Mouse (Mus musculus): ENCODE measurements around the gene Faim2. TPM values are rescaled to one million over a fixed set of nuclear protein-coding genes. Genes with fewer than 3 reads are reported as not detected.

The Faim2 gene
- polyA plus RNA-seq, 1 experiment: 0.81 TPM

- no peak overlapping the region for H3K4me3 ChIP-seq (ENCODE audit: control insufficient read depth, insufficient read depth, low read length)
- TF ChIP-seq POLR2A (IDR thresholded peaks at IDR 0.05; ENCODE audit: control insufficient read depth, extremely low read depth, insufficient read depth, low read length, poor library complexity) (no peak), CTCF (IDR thresholded peaks at IDR 0.05; ENCODE audit: borderline replicate concordance, control insufficient read depth, extremely low read depth, insufficient read depth, low read length, poor library complexity) (no peak)
- H3K36me3 ChIP-seq (ENCODE audit: control insufficient read depth, insufficient read depth, low read length): no peaks in the 10 kb centered on the region
These were observed 25.8 kb upstream of the Faim2 start for GRCm38 (mm10) chr15:99553767-99554166.

DNA sequence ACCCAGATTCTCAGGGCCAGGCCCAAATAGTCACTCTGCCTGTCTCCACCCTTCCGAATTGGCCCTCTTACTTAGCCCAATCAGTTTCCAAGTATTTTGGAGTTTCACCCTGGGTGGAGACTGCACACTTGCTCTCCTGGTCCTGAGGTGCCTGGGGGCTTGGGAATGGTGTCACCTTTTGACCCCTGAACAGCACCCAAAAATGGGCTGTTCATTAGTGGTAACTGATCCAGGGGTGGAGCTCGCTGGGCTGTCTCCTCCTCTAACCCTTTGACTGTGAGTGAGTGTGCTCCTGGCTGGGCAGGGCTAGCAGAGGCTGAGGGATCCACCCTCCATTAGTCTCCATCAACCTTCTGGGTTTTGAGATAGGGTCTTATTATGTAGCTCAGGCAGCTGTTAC, 21.9 kb upstream of the Faim2 start:
- H3K27ac ChIP-seq (ENCODE audit: control insufficient read depth, insufficient read depth, low read length): no peak overlapping the region
- no peaks in the 10 kb centered on the region for H3K4me1 ChIP-seq (replicated peaks; ENCODE audit: control insufficient read depth, insufficient read depth, low read length)
- no peaks in the 10 kb centered on the region for H3K27me3 ChIP-seq (ENCODE audit: control insufficient read depth, insufficient read depth, low read length)
- TF ChIP-seq POLR2A (IDR thresholded peaks at IDR 0.05; ENCODE audit: control insufficient read depth, extremely low read depth, insufficient read depth, low read length, poor library complexity): no peak
- 60% methylated on average over 2 of the region's 2 CpGs for WGBS
- no peak overlapping the region for H3K4me3 ChIP-seq (ENCODE audit: control insufficient read depth, insufficient read depth, low read length)
- H3K36me3 ChIP-seq (ENCODE audit: control insufficient read depth, insufficient read depth, low read length): no peaks in the 10 kb centered on the region
- no peak for DNase-seq

More at GRCm38 (mm10) chr15:99553767-99554166, 25.8 kb upstream of the Faim2 start:
- no peak for DNase-seq
- Histone ChIP-seq H3K27ac (ENCODE audit: control insufficient read depth, insufficient read depth, low read length) (no peak overlapping the region), H3K4me1 (replicated peaks; ENCODE audit: control insufficient read depth, insufficient read depth, low read length) (no peaks in the 10 kb centered on the region), H3K27me3 (ENCODE audit: control insufficient read depth, insufficient read depth, low read length) (no peaks in the 10 kb centered on the region)
- WGBS: 84% methylated on average over 6 of the region's 6 CpGs

DNA sequence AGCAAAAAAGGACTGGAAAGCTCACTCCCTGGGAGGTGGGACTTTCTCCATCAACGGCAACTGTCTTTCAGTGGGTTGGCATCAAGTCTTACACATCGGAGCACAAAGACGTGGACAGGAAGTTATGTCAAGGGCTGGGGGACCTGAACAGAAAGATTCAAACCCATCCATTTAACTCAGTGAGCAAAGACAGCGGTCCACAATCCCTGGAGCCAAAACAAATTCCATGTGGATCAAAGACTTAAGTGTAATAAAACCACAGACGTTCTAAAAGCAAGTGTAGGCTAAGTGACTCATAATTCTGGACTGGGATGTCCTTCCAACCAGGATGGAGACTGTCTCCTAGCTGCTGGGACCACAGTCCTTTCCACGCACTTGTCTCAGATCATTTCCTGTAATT, 19.8 kb upstream of the Faim2 start:
- H3K36me3 ChIP-seq (ENCODE audit: control insufficient read depth, insufficient read depth, low read length): no peaks in the 10 kb centered on the region
- H3K27ac ChIP-seq (ENCODE audit: control insufficient read depth, insufficient read depth, low read length): no peak overlapping the region
- no peaks in the 10 kb centered on the region for H3K27me3 ChIP-seq (ENCODE audit: control insufficient read depth, insufficient read depth, low read length)
- 70% methylated on average over 6 of the region's 6 CpGs for whole genome bisulfite sequencing
- TF ChIP-seq POLR2A (IDR thresholded peaks at IDR 0.05; ENCODE audit: control insufficient read depth, extremely low read depth, insufficient read depth, low read length, poor library complexity) (no peak), CTCF (IDR thresholded peaks at IDR 0.05; ENCODE audit: borderline replicate concordance, control insufficient read depth, extremely low read depth, insufficient read depth, low read length, poor library complexity) (no peak)
- no peak overlapping the region for H3K4me3 ChIP-seq (ENCODE audit: control insufficient read depth, insufficient read depth, low read length)
- no peaks in the 10 kb centered on the region for H3K4me1 ChIP-seq (replicated peaks; ENCODE audit: control insufficient read depth, insufficient read depth, low read length)
- no peak for DNase-seq

DNA sequence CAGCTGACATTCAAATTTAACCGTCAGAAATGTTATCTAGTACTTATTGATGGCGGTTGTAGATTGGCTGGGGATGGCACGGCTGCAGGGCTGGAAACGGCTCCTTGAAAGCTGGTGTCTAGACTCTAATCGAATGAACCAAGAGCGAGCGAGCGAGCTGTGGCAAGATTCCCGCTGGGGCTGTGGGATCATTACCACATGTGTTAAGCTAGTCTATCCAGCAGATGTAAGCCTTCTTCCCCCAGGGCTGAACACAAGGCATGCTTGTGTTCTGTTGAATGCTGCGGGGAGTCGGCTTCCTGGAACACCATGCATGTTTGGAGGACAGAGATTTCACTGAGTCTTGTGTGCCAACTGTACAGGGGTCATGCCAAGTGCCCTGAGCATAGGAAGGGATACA, 18.6 kb upstream of the Faim2 start:
- TF ChIP-seq POLR2A (IDR thresholded peaks at IDR 0.05; ENCODE audit: control insufficient read depth, extremely low read depth, insufficient read depth, low read length, poor library complexity) (no peak), CTCF (IDR thresholded peaks at IDR 0.05; ENCODE audit: borderline replicate concordance, control insufficient read depth, extremely low read depth, insufficient read depth, low read length, poor library complexity) (no peak)
- WGBS: 90% methylated on average over 11 of the region's 11 CpGs
- DNase-seq: no peak
- no peaks in the 10 kb centered on the region for H3K4me1 ChIP-seq (replicated peaks; ENCODE audit: control insufficient read depth, insufficient read depth, low read length)
- H3K27ac ChIP-seq (ENCODE audit: control insufficient read depth, insufficient read depth, low read length): no peak overlapping the region
- H3K36me3 ChIP-seq (ENCODE audit: control insufficient read depth, insufficient read depth, low read length): no peaks in the 10 kb centered on the region
- no peaks in the 10 kb centered on the region for H3K27me3 ChIP-seq (ENCODE audit: control insufficient read depth, insufficient read depth, low read length)
- no peak overlapping the region for H3K4me3 ChIP-seq (ENCODE audit: control insufficient read depth, insufficient read depth, low read length)

DNA sequence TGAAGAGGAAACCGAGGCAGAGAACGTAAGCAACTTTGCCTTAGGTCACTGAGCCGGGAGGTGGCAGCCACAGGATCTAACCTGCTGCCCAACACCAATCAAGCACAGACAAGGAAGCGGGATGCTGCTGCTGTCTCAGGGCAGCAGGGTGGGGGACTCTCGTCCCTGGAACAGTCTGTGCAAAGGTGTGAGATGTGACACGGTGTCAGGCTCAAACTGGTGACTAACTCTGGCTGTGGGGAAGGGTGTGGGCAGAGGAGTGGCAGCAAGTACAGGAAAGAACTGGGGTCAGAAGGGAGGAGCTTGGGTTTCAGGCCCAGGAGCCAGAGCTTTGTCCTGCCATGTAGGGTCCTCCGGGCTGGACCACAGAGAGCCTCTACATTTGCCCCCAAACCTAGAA, 16.1 kb upstream of the Faim2 start:
- Histone ChIP-seq H3K4me3 (ENCODE audit: control insufficient read depth, insufficient read depth, low read length) (no peak overlapping the region), H3K27ac (ENCODE audit: control insufficient read depth, insufficient read depth, low read length) (no peak overlapping the region), H3K4me1 (replicated peaks; ENCODE audit: control insufficient read depth, insufficient read depth, low read length) (no peaks in the 10 kb centered on the region), H3K27me3 (ENCODE audit: control insufficient read depth, insufficient read depth, low read length) (no peaks in the 10 kb centered on the region), H3K36me3 (ENCODE audit: control insufficient read depth, insufficient read depth, low read length) (no peaks in the 10 kb centered on the region)
- DNase-seq: no peak
- 49% methylated on average over 7 of the region's 7 CpGs for WGBS
- no peak for TF ChIP-seq CTCF (IDR thresholded peaks at IDR 0.05; ENCODE audit: borderline replicate concordance, control insufficient read depth, extremely low read depth, insufficient read depth, low read length, poor library complexity)
- no peak for TF ChIP-seq POLR2A (IDR thresholded peaks at IDR 0.05; ENCODE audit: control insufficient read depth, extremely low read depth, insufficient read depth, low read length, poor library complexity)

DNA sequence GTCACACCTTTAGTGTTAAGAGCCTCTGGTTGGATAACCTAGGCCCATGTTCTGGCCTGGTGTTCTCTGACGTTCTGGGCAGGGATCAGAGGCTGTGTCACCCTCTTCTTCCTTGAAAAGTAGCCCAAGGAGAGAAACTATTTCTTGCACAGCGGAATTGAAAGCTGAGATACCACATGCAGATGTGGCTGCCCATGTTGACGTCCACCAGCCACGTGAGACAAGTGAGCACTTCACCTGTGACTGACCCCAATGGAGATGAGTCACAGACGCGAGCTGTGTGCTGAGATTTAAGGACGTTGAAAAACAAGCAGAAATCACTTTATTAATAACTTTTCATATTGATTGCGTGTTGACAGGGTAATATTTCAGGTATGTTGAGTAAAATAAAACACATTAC, 11.9 kb upstream of the Faim2 start:
- Histone ChIP-seq H3K27me3 (ENCODE audit: control insufficient read depth, insufficient read depth, low read length) (no peaks in the 10 kb centered on the region), H3K27ac (ENCODE audit: control insufficient read depth, insufficient read depth, low read length) (no peak overlapping the region), H3K4me1 (replicated peaks; ENCODE audit: control insufficient read depth, insufficient read depth, low read length) (no peaks in the 10 kb centered on the region), H3K36me3 (ENCODE audit: control insufficient read depth, insufficient read depth, low read length) (no peaks in the 10 kb centered on the region), H3K4me3 (ENCODE audit: control insufficient read depth, insufficient read depth, low read length) (no peak overlapping the region)
- 87% methylated on average over 8 of the region's 8 CpGs for WGBS
- TF ChIP-seq POLR2A (IDR thresholded peaks at IDR 0.05; ENCODE audit: control insufficient read depth, extremely low read depth, insufficient read depth, low read length, poor library complexity) (no peak), CTCF (IDR thresholded peaks at IDR 0.05; ENCODE audit: borderline replicate concordance, control insufficient read depth, extremely low read depth, insufficient read depth, low read length, poor library complexity) (no peak)
- DNase-seq: no peak

Measured in thymus, adult 2 months (tissue).